ENCODE assay signal across 8 mouse cellular contexts in the genomic region with DNA sequence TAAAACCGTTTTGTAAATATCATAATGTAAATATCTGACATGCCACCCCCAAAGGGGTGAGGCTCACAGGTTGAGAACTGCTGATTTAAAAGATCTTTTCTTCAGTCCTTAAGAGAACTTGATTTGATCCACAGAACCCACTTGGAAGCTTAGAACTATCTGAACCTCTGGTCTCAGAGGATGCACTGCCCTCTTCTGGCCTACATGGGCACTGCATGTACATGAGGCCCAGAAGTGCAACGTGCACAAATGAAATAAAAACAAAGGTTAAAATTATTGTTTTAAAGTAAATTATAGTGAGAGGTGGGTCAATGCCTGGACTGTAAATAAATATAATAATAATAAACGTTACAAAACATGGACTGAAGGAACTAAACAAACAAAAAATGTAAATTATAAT.
DNase-seq lines count a peak whose midpoint lies in the region; ATAC-seq and TF ChIP-seq lines count a peak whose summit lies in the region.

No protein-coding gene starts in this region.

- no peak for DNase-seq in forebrain, embryonic 14.5 days (ENCODE audit: low spot score)
- peak; percentile 28 for DNase-seq in neural tube, embryonic 10.5 days (ENCODE audit: extremely low spot score, low spot score)
- peak; percentile 41 to 69 for DNase-seq in cerebellum, postnatal 25 days
- peak; percentile 6 for DNase-seq in lung, postnatal 0 days (ENCODE audit: low spot score)
- DNase-seq in thymus, postnatal 36 days = no peak
- DNase-seq in urinary bladder, postnatal 36 days (ENCODE audit: low spot score in 2 of 2) = no peak

- H3K4me2 ChIP-seq in forebrain, embryonic 12.5 days = no peak overlapping the region
- no peak overlapping the region for H3K4me2 ChIP-seq in forebrain, embryonic 14.5 days (ENCODE audit: low read length)
- no peak overlapping the region for H3K4me2 ChIP-seq in neural tube, embryonic 15.5 days
- H3K4me2 ChIP-seq in lung, postnatal 0 days (replicated peaks; ENCODE audit: low read depth, low read length) = no peak overlapping the region

- 0 out of 2 replicates have a peak, but pooled peaks have one; percentile 44 for ATAC-seq in forebrain, embryonic 12.5 days (ENCODE audit: low FRiP score)
- no peak for ATAC-seq in forebrain, embryonic 14.5 days
- no peak for ATAC-seq in neural tube, embryonic 15.5 days (ENCODE audit: low FRiP score)
- ATAC-seq in lung, postnatal 0 days = no peak

- H3K27me3 ChIP-seq in forebrain, embryonic 12.5 days = no peaks in the 10 kb centered on the region
- no peaks in the 10 kb centered on the region for H3K27me3 ChIP-seq in forebrain, embryonic 14.5 days (replicated peaks; ENCODE audit: control insufficient read depth, insufficient read depth, low read length)
- H3K27me3 ChIP-seq in neural tube, embryonic 15.5 days (replicated peaks) = no peaks in the 10 kb centered on the region
- H3K27me3 ChIP-seq in lung, postnatal 0 days (replicated peaks; ENCODE audit: insufficient read depth, low read length) = no peaks in the 10 kb centered on the region

- TF ChIP-seq CTCF in lung, postnatal 0 days (IDR thresholded peaks at IDR 0.05) = peak; percentile 73

- H3K4me3 ChIP-seq in forebrain, embryonic 12.5 days (replicated peaks) = no peak overlapping the region
- H3K4me3 ChIP-seq in forebrain, embryonic 14.5 days (ENCODE audit: low read depth, low read length) = no peak overlapping the region
- no peak overlapping the region for H3K4me3 ChIP-seq in neural tube, embryonic 15.5 days (replicated peaks)
- no peak overlapping the region for H3K4me3 ChIP-seq in lung, postnatal 0 days (ENCODE audit: low read depth, low read length)

- no peaks in the 10 kb centered on the region for H3K36me3 ChIP-seq in forebrain, embryonic 12.5 days (replicated peaks)
- H3K36me3 ChIP-seq in forebrain, embryonic 14.5 days (ENCODE audit: control insufficient read depth, insufficient read depth, low read length) = no peaks in the 10 kb centered on the region
- no peaks in the 10 kb centered on the region for H3K36me3 ChIP-seq in neural tube, embryonic 15.5 days
- H3K36me3 ChIP-seq in lung, postnatal 0 days (ENCODE audit: insufficient read depth, low read length) = no peaks in the 10 kb centered on the region

- 60% methylated on average over 3 of the region's 3 CpGs for WGBS in forebrain, embryonic 12.5 days
- 58% methylated on average over 3 of the region's 3 CpGs for WGBS in forebrain, embryonic 14.5 days
- WGBS in neural tube, embryonic 15.5 days = 60% methylated on average over 3 of the region's 3 CpGs
- WGBS in lung, postnatal 0 days = 51% methylated on average over 3 of the region's 3 CpGs

- TF ChIP-seq EP300 in lung, postnatal 0 days (IDR thresholded peaks at IDR 0.05) = no peak

- H3K9me3 ChIP-seq in forebrain, embryonic 12.5 days = no peaks in the 10 kb centered on the region
- no peaks in the 10 kb centered on the region for H3K9me3 ChIP-seq in forebrain, embryonic 14.5 days (replicated peaks; ENCODE audit: control insufficient read depth, low read length)
- no peaks in the 10 kb centered on the region for H3K9me3 ChIP-seq in neural tube, embryonic 15.5 days (replicated peaks)
- no peaks in the 10 kb centered on the region for H3K9me3 ChIP-seq in lung, postnatal 0 days (ENCODE audit: low read length)

- no peak overlapping the region for H3K9ac ChIP-seq in forebrain, embryonic 12.5 days
- H3K9ac ChIP-seq in forebrain, embryonic 14.5 days (ENCODE audit: low read length) = no peak overlapping the region
- no peak overlapping the region for H3K9ac ChIP-seq in neural tube, embryonic 15.5 days (replicated peaks)
- no peak overlapping the region for H3K9ac ChIP-seq in lung, postnatal 0 days (replicated peaks; ENCODE audit: low read depth)

- peaks cover 10% of the 10 kb centered on the region; the same call in 1 of the 2 replicates for H3K4me1 ChIP-seq in forebrain, embryonic 12.5 days
- H3K4me1 ChIP-seq in forebrain, embryonic 14.5 days (ENCODE audit: control insufficient read depth, insufficient read depth, low read length) = no peaks in the 10 kb centered on the region
- H3K4me1 ChIP-seq in neural tube, embryonic 15.5 days = peaks cover 5% of the 10 kb centered on the region; the same call in 1 of the 2 replicates
- H3K4me1 ChIP-seq in lung, postnatal 0 days (ENCODE audit: insufficient read depth, low read depth, low read length) = no peaks in the 10 kb centered on the region

- no peak overlapping the region for H3K27ac ChIP-seq in forebrain, embryonic 12.5 days
- H3K27ac ChIP-seq in forebrain, embryonic 14.5 days (ENCODE audit: low read depth, low read length) = no peak overlapping the region
- H3K27ac ChIP-seq in neural tube, embryonic 15.5 days (replicated peaks) = no peak overlapping the region
- H3K27ac ChIP-seq in lung, postnatal 0 days (ENCODE audit: low read length) = no peak overlapping the region

Comparison
In these comparisons a context has a peak if more than half of its experiments do, and no peak if none do; other contexts are left out.
1. DNase-seq: peak in neural tube, embryonic 10.5 days (single experiment), cerebellum, postnatal 25 days (2 of 2) and lung, postnatal 0 days (single experiment); none in forebrain, embryonic 14.5 days (single experiment), thymus, postnatal 36 days (0 of 2) and urinary bladder, postnatal 36 days (0 of 2).